Mouse (Mus musculus): ENCODE data around the gene Cd3eap.

GRCm38 (mm10) chr7:19314033-19314432 lies 45.2 kb downstream of the Cd3eap start:
- TF ChIP-seq CTCF (IDR thresholded peaks at IDR 0.05; ENCODE audit: borderline replicate concordance, insufficient read depth, low read depth, low read length) (no peak), POLR2A (IDR thresholded peaks at IDR 0.05; ENCODE audit: borderline replicate concordance, insufficient read depth, low read length) (no peak)
